Comparison of ENCODE assay signal across 28 mouse cellular contexts in the genomic region with DNA sequence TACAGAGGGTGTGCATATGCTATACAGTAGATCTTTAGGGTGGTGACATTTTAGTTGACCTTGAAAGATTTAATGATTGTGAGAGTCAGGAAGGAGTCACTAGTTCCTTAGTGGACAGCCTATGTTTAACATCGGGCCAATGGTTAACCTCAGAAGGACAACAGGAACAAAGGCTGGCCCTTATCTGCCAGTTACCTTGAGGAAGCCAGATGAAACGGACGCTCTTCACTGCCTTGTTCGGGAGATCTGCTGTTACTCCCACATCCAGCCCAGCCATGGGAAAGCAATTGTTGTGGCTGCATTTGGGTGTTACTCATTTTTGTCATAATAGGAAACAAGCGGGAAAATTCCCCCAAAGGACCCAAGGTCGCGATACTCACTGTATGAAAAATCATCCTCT. TPM values are rescaled to one million over a fixed set of nuclear protein-coding genes. Genes with fewer than 3 reads are reported as not detected.
A peak's percentile ranks its signal among the peaks of the same experiment; 100 is the strongest.
DNase-seq lines count a peak whose midpoint lies in the region; ATAC-seq and TF ChIP-seq lines count a peak whose summit lies in the region.
"Had no signal": no experiment of that assay in that cellular context is flagged by ENCODE, and none has a peak within 500 bp of the region (broad histone marks: within the 10 kb centered on the region; RNA-seq: fewer than 3 reads in every experiment).

No protein-coding gene starts in this region.

- H3K79me2 ChIP-seq in MEL (ENCODE audit: control insufficient read depth, insufficient read depth, low read length, poor library complexity), result peaks cover 10% of the 10 kb centered on the region

- no peak overlapping the region for H3K9ac ChIP-seq in MEL (ENCODE audit: control insufficient read depth, low read depth, low read length, poor library complexity, severe bottlenecking)
- no peak overlapping the region for H3K9ac ChIP-seq in neural tube, embryonic 15.5 days (replicated peaks)
- H3K9ac ChIP-seq: embryonic facial prominence, embryonic 13.5 days; embryonic facial prominence, embryonic 15.5 days; forebrain, embryonic 12.5 days had no signal

- TF ChIP-seq EP300 in MEL (IDR thresholded peaks at IDR 0.05; ENCODE audit: low read depth in 1 of 2, low read length in 2 of 2), result no peak

- peaks cover 0 to under 1% of the 10 kb centered on the region in 2 experiments; a peak in 2 of 4 replicates for H3K4me1 ChIP-seq in MEL (ENCODE audit: control insufficient read depth in 1 of 2, insufficient read depth in 2 of 2, low read length in 2 of 2)
- no peaks in the 10 kb centered on the region; the same call in 1 of the 2 replicates for H3K4me1 ChIP-seq in cerebellum, adult 2 months (ENCODE audit: control insufficient read depth, insufficient read depth, low read length)
- peaks cover 14% of the 10 kb centered on the region for H3K4me1 ChIP-seq in neural tube, embryonic 15.5 days

- no peak overlapping the region for H3K27ac ChIP-seq in MEL (ENCODE audit: control insufficient read depth, low read depth, low read length)
- H3K27ac ChIP-seq in cerebellum, adult 2 months (ENCODE audit: insufficient read depth, low read length), result no peak overlapping the region
- no peak overlapping the region for H3K27ac ChIP-seq in neural tube, embryonic 15.5 days (replicated peaks)
- H3K27ac ChIP-seq: embryonic facial prominence, embryonic 13.5 days; embryonic facial prominence, embryonic 15.5 days; forebrain, embryonic 10.5 days; forebrain, embryonic 12.5 days had no signal

- TF ChIP-seq POLR2A in MEL (IDR thresholded peaks at IDR 0.05; ENCODE audit: control insufficient read depth in 1 of 2, insufficient read depth in 1 of 2, low read depth in 1 of 2, low read length in 2 of 2, poor library complexity in 1 of 2), result no peak
- TF ChIP-seq POLR2A in cerebellum, adult 2 months (IDR thresholded peaks at IDR 0.05; ENCODE audit: borderline replicate concordance, insufficient read depth, low read length), result no peak

- peaks cover 0 to under 1% of the 10 kb centered on the region in 2 experiments; a peak in 2 of 4 replicates for H3K36me3 ChIP-seq in MEL (ENCODE audit: control insufficient read depth in 1 of 2, insufficient read depth in 2 of 2, low read length in 2 of 2)
- H3K36me3 ChIP-seq in neural tube, embryonic 15.5 days, result no peaks in the 10 kb centered on the region
- H3K36me3 ChIP-seq: embryonic facial prominence, embryonic 13.5 days; embryonic facial prominence, embryonic 15.5 days; forebrain, embryonic 10.5 days; forebrain, embryonic 12.5 days; G1E had no signal

- intact Hi-C loops in heart, postnatal 10 days (cut with DNase I), result loop anchor here (1.0 to 10.0 kb wide), 2 partner anchors 64 to 181 kb away; no protein-coding TSS in a partner anchor
- intact Hi-C loops in heart, postnatal 36 days (cut with DNase I), result loop anchor here (2.0 to 5.0 kb wide), 2 partner anchors 19 to 194 kb away; partner anchors contain the start of gene Scarb2

- no peaks in the 10 kb centered on the region for H3K9me3 ChIP-seq in MEL (replicated peaks; ENCODE audit: insufficient read depth, low read length)
- no peaks in the 10 kb centered on the region for H3K9me3 ChIP-seq in neural tube, embryonic 15.5 days (replicated peaks)
- H3K9me3 ChIP-seq: embryonic facial prominence, embryonic 13.5 days; embryonic facial prominence, embryonic 15.5 days; forebrain, embryonic 10.5 days; forebrain, embryonic 12.5 days; G1E had no signal

- 80% methylated on average over 7 of the region's 7 CpGs for WGBS in cerebellum, adult 2 months
- WGBS in neural tube, embryonic 15.5 days, result 79% methylated on average over 7 of the region's 7 CpGs

- H3K4me3 ChIP-seq in MEL (ENCODE audit: control insufficient read depth in 1 of 2, insufficient read depth in 1 of 2, low read depth in 2 of 2, low read length in 2 of 2), result no peak overlapping the region
- H3K4me3 ChIP-seq in cerebellum, adult 2 months (replicated peaks; ENCODE audit: insufficient read depth, low read depth, low read length), result no peak overlapping the region
- no peak overlapping the region for H3K4me3 ChIP-seq in neural tube, embryonic 15.5 days (replicated peaks)
- H3K4me3 ChIP-seq: embryonic facial prominence, embryonic 13.5 days; embryonic facial prominence, embryonic 15.5 days; erythroblast, embryonic 14.5 days; forebrain, embryonic 10.5 days; forebrain, embryonic 12.5 days had no signal

- TF ChIP-seq RAD21 in MEL (IDR thresholded peaks at IDR 0.05; ENCODE audit: low read depth, low read length), result no peak

- ATAC-seq in neural tube, embryonic 15.5 days (ENCODE audit: low FRiP score), result no peak
- ATAC-seq: CD4-positive, CD25-positive, alpha-beta regulatory T cell, adult 4 months; forebrain, embryonic 14.5 days; forebrain, embryonic 16.5 days had no signal

- DNase-seq in heart, adult 11 months, result peak; percentile 88
- no peak for DNase-seq in heart, adult 18-20 months
- peak; percentile 20 to 22 for DNase-seq in heart, postnatal 10 days
- DNase-seq in heart, postnatal 36 days, result no peak
- peak; percentile 91 for DNase-seq in 416B (ENCODE audit: low read depth)
- peak; percentile 22 for DNase-seq in MEL (ENCODE audit: low read depth, low spot score)
- no peak for DNase-seq in cerebellum, adult 2 months
- DNase-seq: adrenal gland, adult 8-10 months; adrenal gland, postnatal 25 days; B cell, adult 2 months; cerebellum, adult 11 months; cerebellum, adult 18-20 months; cerebellum, adult 9-10 months; cerebellum, postnatal 10 days; cerebellum, postnatal 25 days had no signal

- no peak overlapping the region for H3K4me2 ChIP-seq in neural tube, embryonic 15.5 days
- H3K4me2 ChIP-seq: embryonic facial prominence, embryonic 13.5 days; embryonic facial prominence, embryonic 15.5 days; forebrain, embryonic 12.5 days had no signal

- H3K27me3 ChIP-seq in MEL (ENCODE audit: control insufficient read depth in 1 of 2, insufficient read depth in 2 of 2, low read length in 2 of 2), result no peaks in the 10 kb centered on the region; a peak in 1 of 4 replicates
- no peaks in the 10 kb centered on the region for H3K27me3 ChIP-seq in cerebellum, adult 2 months (ENCODE audit: control insufficient read depth, insufficient read depth, low read length)
- no peaks in the 10 kb centered on the region for H3K27me3 ChIP-seq in neural tube, embryonic 15.5 days (replicated peaks)
- H3K27me3 ChIP-seq: CH12.LX; embryonic facial prominence, embryonic 13.5 days; embryonic facial prominence, embryonic 15.5 days; forebrain, embryonic 12.5 days had no signal

- no peak for TF ChIP-seq CTCF in MEL (IDR thresholded peaks at IDR 0.05 in 2 of 3, conservative IDR thresholded peaks at IDR 0.05 in 1 of 3; ENCODE audit: control insufficient read depth in 1 of 3, insufficient read depth in 1 of 3, low read depth in 2 of 3, low read length in 3 of 3, poor library complexity in 1 of 3, severe bottlenecking in 1 of 3)
- no peak for TF ChIP-seq CTCF in cerebellum, adult 2 months (IDR thresholded peaks at IDR 0.05; ENCODE audit: borderline replicate concordance, insufficient read depth, low read depth, low read length)

TF ChIP-seq in MEL, 35 proteins besides CTCF, POLR2A, EP300 and RAD21 (continues in another document):
- no peak for TF ChIP-seq JUND (IDR thresholded peaks at IDR 0.05; ENCODE audit: low read depth, low read length)

RNA-seq across cellular contexts. Expression of gene Sdad1, which starts 3.5 kb away (rescaled TPM):
- total RNA-seq in heart, adult 18-20 months (2021), result 10 to 100 TPM; 11.4 to 13.8 TPM
- total RNA-seq in heart, postnatal 10 days (2021), result 10 to 100 TPM; 15.6 to 18.0 TPM
- total RNA-seq in heart, postnatal 36 days (2021), result 10 to 100 TPM; 11.1 to 12.5 TPM
- total RNA-seq in MEL (2012; rRNA removed), result 70.9 and 72.4 TPM in 2 replicates
- polyA plus RNA-seq in MEL (2012; ENCODE audit: insufficient read depth in 1 of 2, insufficient read length in 2 of 2, low read depth in 1 of 2, low replicate concordance in 2 of 2, missing spikeins in 1 of 2), result 10 to 100 TPM in 1 of 2 experiments, not detected in 1; 73.0 TPM
- 15.3 and 15.6 TPM in 2 replicates for polyA plus RNA-seq in cerebellum, adult 2 months (2012; rRNA removed)
- polyA plus RNA-seq in neural tube, embryonic 15.5 days (2015; fragmentation: Nextera tagmentation; extraction: Ambion mirVana), result 27.8 and 34.8 TPM in 2 replicates

RNA-seq across cellular contexts. Expression of gene Cxcl9, which starts 14.1 kb away (rescaled TPM):
- total RNA-seq in heart, adult 18-20 months (2021), result 10 to 100 TPM in 1 of 2 experiments, 1 to 10 TPM in 1; 2.1 to 10.8 TPM
- under 1 TPM; 0.64 to 0.81 TPM for total RNA-seq in heart, postnatal 10 days (2021)
- 1 to 10 TPM; 1.4 to 2.7 TPM for total RNA-seq in heart, postnatal 36 days (2021)
- not detected in 2 replicates for total RNA-seq in MEL (2012; rRNA removed)
- polyA plus RNA-seq in MEL (2012; ENCODE audit: insufficient read depth in 1 of 2, insufficient read length in 2 of 2, low read depth in 1 of 2, low replicate concordance in 2 of 2, missing spikeins in 1 of 2), result not detected
- 0.17 TPM in 1 of 2 replicates, not detected in the other for polyA plus RNA-seq in cerebellum, adult 2 months (2012; rRNA removed)
- polyA plus RNA-seq in neural tube, embryonic 15.5 days (2015; fragmentation: Nextera tagmentation; extraction: Ambion mirVana), result 0.15 TPM in 1 of 2 replicates, not detected in the other
- total RNA-seq: CH12.LX, G1E had no signal
- polyA plus RNA-seq: cortical plate, adult 2 months; embryonic facial prominence, embryonic 11.5 days; embryonic facial prominence, embryonic 13.5 days; erythroblast, embryonic 14.5 days; forebrain, embryonic 10.5 days; forebrain, embryonic 12.5 days; forebrain, embryonic 14.5 days; forebrain, embryonic 16.5 days; G1E had no signal

RNA-seq across cellular contexts. Expression of gene Art3, which starts 17.9 kb away (rescaled TPM):
- 100 to 1,000 TPM; 595 to 602 TPM for total RNA-seq in heart, adult 18-20 months (2021)
- 100 to 1,000 TPM; 369 to 606 TPM for total RNA-seq in heart, postnatal 10 days (2021)
- 100 to 1,000 TPM; 751 to 829 TPM for total RNA-seq in heart, postnatal 36 days (2021)
- total RNA-seq in MEL (2012; rRNA removed), result not detected in 2 replicates
- not detected for polyA plus RNA-seq in MEL (2012; ENCODE audit: insufficient read depth in 1 of 2, insufficient read length in 2 of 2, low read depth in 1 of 2, low replicate concordance in 2 of 2, missing spikeins in 1 of 2)
- 12.8 and 17.8 TPM in 2 replicates for polyA plus RNA-seq in cerebellum, adult 2 months (2012; rRNA removed)
- polyA plus RNA-seq in neural tube, embryonic 15.5 days (2015; fragmentation: Nextera tagmentation; extraction: Ambion mirVana), result 9.5 and 10.6 TPM in 2 replicates
- polyA plus RNA-seq: erythroblast, embryonic 14.5 days; G1E had no signal

RNA-seq across cellular contexts. Expression of gene Cxcl10, which starts 34.9 kb away (rescaled TPM):
- under 1 TPM in 1 of 2 experiments, not detected in 1; 0.25 TPM for total RNA-seq in heart, adult 18-20 months (2021)
- total RNA-seq in heart, postnatal 10 days (2021), result 1 to 10 TPM in 1 of 2 experiments, under 1 TPM in 1; 0.40 to 1.0 TPM
- total RNA-seq in heart, postnatal 36 days (2021), result under 1 TPM in 1 of 2 experiments, not detected in 1; 0.28 TPM
- not detected in 2 replicates for total RNA-seq in MEL (2012; rRNA removed)
- under 1 TPM in 1 of 2 experiments, not detected in 1; 0.11 TPM for polyA plus RNA-seq in MEL (2012; ENCODE audit: insufficient read depth in 1 of 2, insufficient read length in 2 of 2, low read depth in 1 of 2, low replicate concordance in 2 of 2, missing spikeins in 1 of 2)
- 0.64 and 0.65 TPM in 2 replicates for polyA plus RNA-seq in cerebellum, adult 2 months (2012; rRNA removed)
- polyA plus RNA-seq in neural tube, embryonic 15.5 days (2015; fragmentation: Nextera tagmentation; extraction: Ambion mirVana), result 0.18 and 10.9 TPM in 2 replicates
- polyA plus RNA-seq: erythroblast, embryonic 14.5 days; forebrain, embryonic 10.5 days; forebrain, embryonic 16.5 days; G1E had no signal

RNA-seq across cellular contexts. Expression of gene Naaa, which starts 35.8 kb away (rescaled TPM):
- total RNA-seq in heart, adult 18-20 months (2021), result 10 to 100 TPM; 16.0 to 22.9 TPM
- 10 to 100 TPM in 1 of 2 experiments, 1 to 10 TPM in 1; 9.9 to 13.0 TPM for total RNA-seq in heart, postnatal 10 days (2021)
- 10 to 100 TPM; 12.2 to 13.3 TPM for total RNA-seq in heart, postnatal 36 days (2021)
- total RNA-seq in MEL (2012; rRNA removed), result 2.2 TPM in 2 replicates
- polyA plus RNA-seq in MEL (2012; ENCODE audit: insufficient read depth in 1 of 2, insufficient read length in 2 of 2, low read depth in 1 of 2, low replicate concordance in 2 of 2, missing spikeins in 1 of 2), result 1 to 10 TPM in 1 of 2 experiments, not detected in 1; 6.7 TPM
- polyA plus RNA-seq in cerebellum, adult 2 months (2012; rRNA removed), result 32.1 and 37.6 TPM in 2 replicates
- 20.6 and 22.7 TPM in 2 replicates for polyA plus RNA-seq in neural tube, embryonic 15.5 days (2015; fragmentation: Nextera tagmentation; extraction: Ambion mirVana)

Comparison
In these comparisons a context has a peak if more than half of its experiments do, and no peak if none do; other contexts are left out.
1. DNase-seq: peak in heart, adult 11 months (single experiment), heart, postnatal 10 days (2 of 2), 416B (single experiment) and MEL (single experiment); none in heart, adult 18-20 months (0 of 2), heart, postnatal 36 days (0 of 2) and cerebellum, adult 2 months (0 of 2).
2. RNA of gene Art3, which starts 17.9 kb away (total RNA-seq): 751 to 829 TPM in heart, postnatal 36 days, 369 to 606 TPM in heart, postnatal 10 days and 595 to 602 TPM in heart, adult 18-20 months; not detected in MEL; every median in the first group is over 100 times any median in the second.